Mouse (Mus musculus) liver, embryonic 14.5 days (tissue): ENCODE data around the gene Umad1. TPM values are rescaled to one million over a fixed set of nuclear protein-coding genes. Genes with fewer than 3 reads are reported as not detected.

Experiments used
- ATAC-seq: fragments of 200-750 bp; cut with Nextera tagmentation; 2 replicates; pipeline ENCODE4 v1.8.0; 2017; ENCODE audit warnings: moderate number of reproducible peaks, mild to moderate bottlenecking, moderate library complexity; ENCODE audit not compliant: insufficient read depth
- DNase-seq, 3 experiments: peaks; one replicate each; pipeline ENCODE4 v3.0.0-alpha.2; 2012 to 2013; ENCODE audit warnings: low read depth in 3 of 3, low spot score in 3 of 3
- H3K27ac ChIP-seq: fragments of 300-500 bp; sonication (generic); 2 replicates; pipeline ENCODE4 v1.5.1; 2014; ENCODE audit warnings: moderate library complexity, mild to moderate bottlenecking, control low read depth, inconsistent platforms
- H3K27me3 ChIP-seq: fragments of 300-500 bp; sonication (generic); 2 replicates; pipeline ENCODE4 v1.6.1; 2014; ENCODE audit warnings: mild to moderate bottlenecking, low read length, moderate library complexity; ENCODE audit not compliant: control insufficient read depth, insufficient read depth
- H3K36me3 ChIP-seq: fragments of 300-500 bp; sonication (generic); replicated peaks from 2 replicates; pipeline ENCODE4 v1.6.1; 2014; ENCODE audit warnings: low read depth; ENCODE audit not compliant: control insufficient read depth, insufficient read depth
- H3K4me1 ChIP-seq, 2 experiments: fragments of 200-500 bp in 1 of 2; fragments of 300-500 bp in 1 of 2; sonication (generic) in 1 of 2; replicated peaks; 2 replicates each; pipeline ENCODE4 v1.6.1; 2012 to 2014; ENCODE audit warnings: antibody characterized with exemption in 1 of 2, inconsistent platforms in 1 of 2, low read length in 1 of 2; ENCODE audit not compliant: control insufficient read depth in 2 of 2, insufficient read depth in 2 of 2
- H3K4me2 ChIP-seq: fragments of 300-500 bp; sonication (generic); 2 replicates; pipeline ENCODE4 v1.6.1; 2014; ENCODE audit warnings: low read depth, mild to moderate bottlenecking, control low read depth, moderate library complexity
- H3K4me3 ChIP-seq, 2 experiments: fragments of 200-500 bp in 1 of 2; fragments of 300-500 bp in 1 of 2; sonication (generic) in 1 of 2; 2 replicates each; pipeline ENCODE4 v1.5.1; 2012 to 2014; ENCODE audit warnings: low read depth in 2 of 2, low read length in 2 of 2, mild to moderate bottlenecking in 2 of 2, control low read depth in 1 of 2, inconsistent platforms in 1 of 2, moderate library complexity in 1 of 2; ENCODE audit not compliant: insufficient read depth in 1 of 2
- H3K9ac ChIP-seq: fragments of 300-500 bp; sonication (generic); replicated peaks from 2 replicates; pipeline ENCODE4 v1.6.1; 2014; ENCODE audit warnings: mild to moderate bottlenecking, control low read depth, moderate library complexity
- H3K9me3 ChIP-seq: fragments of 300-500 bp; sonication (generic); 2 replicates; pipeline ENCODE4 v1.6.1; 2016; ENCODE audit warnings: low read length, mixed read lengths; ENCODE audit not compliant: control insufficient read depth
- CTCF ChIP-seq: IDR thresholded peaks from 2 replicates; pipeline ENCODE4 v1.5.1; 2016; ENCODE audit warnings: antibody characterized with exemption, low read depth, control low read depth
- EP300 ChIP-seq: IDR thresholded peaks from 2 replicates; pipeline ENCODE4 v1.6.1; 2016; ENCODE audit warnings: antibody characterized with exemption, low read depth
- WGBS: fragments of 180-500 bp; shearing (Covaris S2); extraction: QIAGEN DNeasy Blood & Tissue Kit; methylation state at CpG from one replicate; pipeline ENCODE4 v1.1.7; 2014; ENCODE audit not compliant: insufficient replicate concordance; 5-methylcytosine and 5-hydroxymethylcytosine counted together
- polyA plus RNA-seq, 2 experiments: library from polyadenylated mRNA; depleted of rRNA in 1 of 2; stranded (reverse) in 1 of 2; unstranded in 1 of 2; fragments of >200 nt; fragmentation: Nextera tagmentation in 1 of 2; extraction: Ambion mirVana in 1 of 2; gene quantifications; 2 replicates each; pipeline versions ENCODE4 v1.2.1 to v1.2.3; 2012 to 2014

Umad1 gene
- polyA plus RNA-seq, 2 experiments: 8.1 to 14.7 TPM

DNA sequence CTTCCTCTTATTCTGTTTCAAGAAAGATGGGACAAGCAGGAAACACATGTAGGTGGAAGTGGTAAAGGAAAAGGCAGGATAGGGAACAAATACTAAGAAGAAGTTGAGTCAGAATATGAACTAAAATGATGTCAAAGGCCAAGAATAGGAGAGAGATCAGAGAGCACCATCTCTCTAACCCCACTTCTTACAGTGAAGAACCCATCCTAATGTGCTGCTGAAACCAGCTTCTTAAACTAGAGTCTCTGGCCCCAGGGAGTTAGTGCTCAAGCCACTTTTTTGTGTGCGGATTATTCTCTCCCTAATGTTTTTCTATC, 161.1 kb downstream of the Umad1 start:
- ATAC-seq: no peak
- 78% methylated on average over 1 of the region's 1 CpGs for WGBS
- no peak overlapping the region for H3K4me2 ChIP-seq

DNA sequence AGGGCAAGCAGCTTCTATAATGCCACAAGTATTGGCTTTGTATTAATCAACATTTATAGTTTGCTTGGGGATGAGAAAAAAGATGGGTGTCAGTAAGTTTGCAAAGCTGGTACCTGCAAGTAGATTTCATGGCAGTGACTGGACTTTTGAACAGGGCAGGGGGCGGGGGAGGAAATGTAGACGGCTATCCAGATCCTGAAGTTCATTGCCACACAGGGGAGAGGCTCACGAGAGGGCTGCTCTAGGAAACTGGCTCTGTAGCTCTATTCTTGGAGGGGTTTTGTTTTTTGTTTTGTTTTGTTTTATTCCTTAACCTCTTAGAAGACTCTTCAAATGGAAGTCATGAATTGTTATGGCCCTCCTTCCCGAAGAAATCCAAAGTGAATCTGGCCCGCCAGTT, 162.3 kb downstream of the Umad1 start:
- 72% methylated on average over 5 of the region's 5 CpGs for WGBS
- ATAC-seq (no peak), DNase-seq (no peak)
- Histone ChIP-seq H3K4me3 (no peak overlapping the region), H3K27ac (no peak overlapping the region), H3K27me3 (no peaks in the 10 kb centered on the region; the same call in 1 of the 2 replicates), H3K4me1 (peaks cover 0 to 3% of the 10 kb centered on the region in 2 experiments; a peak in 2 of 4 replicates), H3K36me3 (no peaks in the 10 kb centered on the region), H3K4me2 (no peak overlapping the region), H3K9ac (no peak overlapping the region), H3K9me3 (no peaks in the 10 kb centered on the region)
- no peak for TF ChIP-seq EP300
- no peak for TF ChIP-seq CTCF

More for the DNA sequence above, 161.1 kb downstream of the Umad1 start:
- Histone ChIP-seq H3K36me3 (no peaks in the 10 kb centered on the region), H3K27me3 (no peaks in the 10 kb centered on the region; the same call in 1 of the 2 replicates), H3K27ac (no peak overlapping the region), H3K4me3 (no peak overlapping the region), H3K9me3 (no peaks in the 10 kb centered on the region), H3K9ac (no peak overlapping the region), H3K4me1 (peaks cover 0 to 3% of the 10 kb centered on the region in 2 experiments; a peak in 2 of 4 replicates)
- TF ChIP-seq CTCF (no peak), EP300 (no peak)
- DNase-seq: no peak

DNA sequence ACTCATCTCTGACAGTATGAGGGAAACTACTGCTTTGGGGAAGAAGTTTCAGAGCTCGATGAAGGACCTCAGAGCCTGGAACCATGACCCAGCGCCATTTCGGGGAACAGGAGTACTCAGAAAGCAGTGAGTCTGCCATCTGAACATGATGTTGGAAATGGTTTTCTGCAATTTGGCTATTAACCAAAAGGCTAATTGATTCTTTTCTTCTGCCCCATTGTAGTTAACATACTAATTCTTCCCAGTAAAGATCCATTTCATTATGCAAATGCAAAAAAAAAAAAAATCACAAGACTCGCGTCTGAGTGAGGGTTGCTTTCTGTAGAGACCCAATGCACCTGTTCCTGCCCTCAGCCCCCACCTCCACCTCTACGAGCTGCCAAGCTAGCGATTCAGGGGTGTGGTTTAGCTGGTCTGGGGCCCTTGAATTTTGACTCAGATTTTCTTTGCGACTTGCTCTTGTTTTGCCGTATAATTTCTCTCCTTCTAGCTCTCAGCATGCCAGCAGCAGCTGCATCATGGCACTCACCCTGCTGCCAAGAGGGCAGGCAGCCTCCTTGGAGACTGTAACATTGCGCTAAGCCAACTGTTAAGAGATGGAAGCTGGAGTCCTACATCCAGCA, 163.0 kb downstream of the Umad1 start:
- Histone ChIP-seq H3K27me3 (no peaks in the 10 kb centered on the region; the same call in 1 of the 2 replicates), H3K4me2 (no peak overlapping the region), H3K36me3 (no peaks in the 10 kb centered on the region), H3K9me3 (no peaks in the 10 kb centered on the region), H3K4me3 (no peak overlapping the region), H3K9ac (no peak overlapping the region), H3K27ac (no peak overlapping the region), H3K4me1 (peaks cover 0 to 3% of the 10 kb centered on the region in 2 experiments; a peak in 2 of 4 replicates)
- ATAC-seq (no peak), DNase-seq (no peak)
- 77% methylated on average over 10 of the region's 10 CpGs for WGBS
- TF ChIP-seq CTCF (no peak), EP300 (no peak)

DNA sequence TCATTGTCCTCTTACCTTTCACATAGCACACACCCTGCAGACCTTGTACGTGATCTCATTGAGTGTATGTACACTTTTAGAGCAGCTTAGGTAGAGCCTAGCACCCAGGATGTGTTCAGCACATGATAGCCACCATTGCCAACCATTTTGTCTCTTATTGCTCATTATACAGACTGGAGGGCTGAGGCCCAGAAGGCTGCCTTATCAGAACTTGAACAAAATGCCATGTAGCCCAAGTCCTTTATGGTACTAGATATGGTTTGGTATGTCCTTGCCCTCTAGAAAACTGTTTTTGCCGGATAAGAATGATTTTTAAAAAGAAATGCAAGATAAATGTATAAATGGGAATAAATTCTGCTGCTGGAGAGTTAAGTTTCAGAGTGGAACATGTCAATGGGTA, 164.1 kb downstream of the Umad1 start:
- no peak overlapping the region for H3K9ac ChIP-seq
- H3K36me3 ChIP-seq: no peaks in the 10 kb centered on the region
- peaks cover 0 to 3% of the 10 kb centered on the region in 2 experiments; a peak in 2 of 4 replicates for H3K4me1 ChIP-seq
- no peaks in the 10 kb centered on the region for H3K9me3 ChIP-seq
- 52% methylated on average over 2 of the region's 2 CpGs for WGBS
- H3K4me3 ChIP-seq: no peak overlapping the region
- no peak for TF ChIP-seq CTCF
- peak; percentile 7; the same call in 1 of the 2 replicates for TF ChIP-seq EP300
- no peak overlapping the region for H3K4me2 ChIP-seq
- DNase-seq (peak in 2 of 3 experiments; percentile 29 to 93), ATAC-seq (peak; percentile 23; the same call in 1 of the 2 replicates)
- no peaks in the 10 kb centered on the region; the same call in 1 of the 2 replicates for H3K27me3 ChIP-seq
- H3K27ac ChIP-seq: no peak overlapping the region

DNA sequence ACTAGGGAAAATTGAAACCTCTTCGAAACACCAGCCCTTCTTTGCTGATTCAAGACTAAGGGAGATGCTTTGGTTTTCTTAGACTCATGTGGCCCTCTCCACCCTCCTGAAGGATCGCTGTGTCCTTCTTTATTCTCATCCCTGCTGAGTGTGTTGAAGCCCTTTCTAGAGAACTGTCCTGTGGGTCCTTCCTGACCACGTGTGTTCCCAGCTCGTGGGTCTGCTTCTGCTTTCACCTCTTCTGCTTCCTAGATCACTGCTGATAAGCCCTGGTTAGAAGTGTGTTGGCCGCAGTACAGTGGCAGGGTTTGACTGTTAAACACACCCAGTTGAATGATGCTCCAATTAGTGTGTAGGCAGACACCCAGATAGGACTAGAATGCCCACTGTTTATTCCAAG, 168.6 kb downstream of the Umad1 start:
- Histone ChIP-seq H3K27ac (no peak overlapping the region), H3K4me1 (peaks cover 0 to 3% of the 10 kb centered on the region in 2 experiments; a peak in 2 of 4 replicates), H3K27me3 (no peaks in the 10 kb centered on the region; the same call in 1 of the 2 replicates), H3K4me3 (no peak overlapping the region), H3K9ac (no peak overlapping the region), H3K9me3 (no peaks in the 10 kb centered on the region), H3K36me3 (no peaks in the 10 kb centered on the region), H3K4me2 (no peak overlapping the region)
- WGBS: 41% methylated on average over 5 of the region's 5 CpGs
- no peak for ATAC-seq
- no peak for DNase-seq
- TF ChIP-seq CTCF (no peak), EP300 (no peak)
